Mouse (Mus musculus): Measurements from ENCODE around the gene Tcf7l2.

DNA sequence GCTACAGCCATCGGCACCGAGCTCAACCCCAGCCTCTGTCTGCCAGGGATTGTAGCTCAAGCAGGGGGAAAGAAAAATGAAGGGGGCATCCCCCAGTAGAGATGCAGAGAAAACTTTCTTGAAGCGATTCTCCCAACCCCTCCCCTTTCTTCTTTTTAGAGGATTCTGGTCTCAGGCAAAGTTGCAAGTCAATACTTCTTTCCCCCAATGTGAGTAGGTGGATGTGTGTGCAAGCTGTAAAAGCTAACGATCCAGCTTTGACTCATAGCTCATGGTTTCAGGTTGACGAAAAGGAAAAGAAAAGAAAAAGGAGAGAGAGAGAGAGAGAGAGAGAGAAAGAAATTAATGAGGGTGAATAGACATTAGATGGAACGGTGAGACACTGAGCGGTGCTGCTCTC, 8.8 kb downstream of the Tcf7l2 start:
- no peak for TF ChIP-seq CEBPB (IDR thresholded peaks at IDR 0.05; ENCODE audit: low read depth)
- no peak for TF ChIP-seq MYOG (IDR thresholded peaks at IDR 0.05; ENCODE audit: control insufficient read depth, extremely low read depth, insufficient read length)
- no peak for TF ChIP-seq CTCF (IDR thresholded peaks at IDR 0.05; ENCODE audit: control insufficient read depth, insufficient read depth, insufficient read length)
- TF ChIP-seq MAX (IDR thresholded peaks at IDR 0.05), result no peak
